16 mouse cellular contexts compared by ENCODE assay signal in genomic region chr13:55504390-55504789, GRCm38 (mm10).
"Had no signal": no experiment of that assay in that cellular context is flagged by ENCODE, and none has a peak within 500 bp of the region (broad histone marks: within the 10 kb centered on the region; RNA-seq: fewer than 3 reads in every experiment).

No protein-coding gene starts in this region.

- H3K4me1 ChIP-seq: neural tube, embryonic 13.5 days had no signal

- H3K9ac ChIP-seq: neural tube, embryonic 13.5 days; neural tube, embryonic 15.5 days; stomach, embryonic 15.5 days had no signal

- H3K9me3 ChIP-seq: neural tube, embryonic 13.5 days; neural tube, embryonic 15.5 days; stomach, embryonic 15.5 days had no signal

- H3K27ac ChIP-seq: neural tube, embryonic 13.5 days; neural tube, embryonic 15.5 days; stomach, embryonic 15.5 days; stomach, postnatal 0 days had no signal

- H3K27me3 ChIP-seq: neural tube, embryonic 13.5 days; neural tube, embryonic 15.5 days; stomach, embryonic 15.5 days had no signal

- H3K4me2 ChIP-seq: neural tube, embryonic 13.5 days; neural tube, embryonic 15.5 days; stomach, embryonic 15.5 days had no signal

- H3K4me3 ChIP-seq: neural tube, embryonic 13.5 days; neural tube, embryonic 15.5 days; stomach, embryonic 15.5 days had no signal

- DNase-seq: retina, postnatal 1 day; right cerebral cortex, adult 18-20 months; right cerebral cortex, postnatal 14 days; right cerebral cortex, postnatal 25 days; right cerebral cortex, postnatal 4 days; spleen, adult 18-20 months; thymus, adult 18-20 months; thymus, adult 2 months; thymus, postnatal 14 days; thymus, postnatal 25 days; thymus, postnatal 36 days; thymus, postnatal 4 days had no signal
